ENCODE assay signal across 7 mouse cellular contexts in the genomic region with DNA sequence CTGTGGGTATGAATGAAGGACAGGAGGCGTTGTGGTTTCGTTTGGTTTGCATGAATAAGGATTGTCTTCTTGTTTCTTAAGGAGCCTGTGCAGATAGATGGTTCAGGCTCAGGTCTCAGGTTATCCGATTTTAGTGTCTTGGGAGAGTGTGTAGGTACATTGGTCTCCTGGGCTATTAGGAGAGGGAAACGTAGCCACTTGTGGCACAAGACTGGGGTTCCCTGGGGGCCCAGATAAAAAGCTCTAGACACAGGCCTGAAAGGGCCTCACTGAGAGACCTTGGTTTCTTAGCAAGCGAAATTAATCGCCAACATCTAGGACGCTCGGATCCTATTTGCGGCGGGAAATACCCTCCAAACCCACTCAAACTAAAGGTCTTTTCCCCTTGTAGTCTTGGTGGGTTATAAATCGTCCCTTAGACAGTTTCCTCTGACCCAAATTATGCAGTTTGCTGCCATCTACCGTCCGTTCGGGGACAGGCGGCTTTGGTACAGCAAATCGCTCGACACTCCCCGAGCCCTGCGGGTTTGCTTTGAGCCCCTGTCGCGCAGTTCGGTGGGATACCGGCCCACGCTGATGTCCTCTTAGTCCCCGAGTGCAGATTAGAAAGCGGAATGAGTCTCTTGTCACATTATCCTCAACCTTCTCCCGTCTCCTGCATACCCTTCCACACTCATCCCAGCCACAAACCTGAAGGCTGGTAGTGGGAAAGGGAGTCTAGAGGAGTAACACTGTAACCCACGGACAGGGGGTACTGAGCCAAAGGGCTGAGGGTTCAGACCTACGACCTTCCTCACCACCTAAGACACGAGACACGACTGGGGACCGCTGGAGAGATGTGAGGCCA. TPM values are rescaled to one million over a fixed set of nuclear protein-coding genes. Genes with fewer than 3 reads are reported as not detected.
DNase-seq lines count a peak whose midpoint lies in the region; ATAC-seq and TF ChIP-seq lines count a peak whose summit lies in the region.

No protein-coding gene starts in this region.

- H3K4me3 ChIP-seq in lung, adult 2 months (replicated peaks; ENCODE audit: extremely low read depth, low read depth, low read length): peak overlapping the region; percentile 34

- WGBS in lung, adult 2 months: 2% methylated on average over 32 of the region's 32 CpGs

- peak; percentile 78 for ATAC-seq in granulocyte monocyte progenitor cell, adult 5-6 weeks (replicated peaks; ENCODE audit: poor library complexity, severe bottlenecking)

- peaks cover 4% of the 10 kb centered on the region; the same call in 1 of the 2 replicates for H3K4me1 ChIP-seq in lung, adult 2 months (ENCODE audit: control insufficient read depth, insufficient read depth, low read length)

- peak; percentile 44 to 65 for DNase-seq in right cerebral cortex, adult 2 months (ENCODE audit: low spot score in 2 of 2)
- no peak for DNase-seq in right cerebral cortex, postnatal 25 days
- peak; percentile 91 for DNase-seq in adrenal gland, postnatal 10 days
- DNase-seq in kidney, adult 18-20 months: peak; percentile 95
- DNase-seq in lung, adult 2 months: peak; percentile 71
- peak; percentile 43 to 62 for DNase-seq in right cerebral cortex, postnatal 10 days (ENCODE audit: low spot score in 2 of 2)

- no peak for TF ChIP-seq POLR2A in lung, adult 2 months (IDR thresholded peaks at IDR 0.05; ENCODE audit: borderline replicate concordance, extremely low read depth, low read depth, low read length)

- peak; percentile 80 for TF ChIP-seq CTCF in lung, adult 2 months (IDR thresholded peaks at IDR 0.05; ENCODE audit: insufficient read depth, low read length)

RNA-seq across cellular contexts. Expression of gene Hoxb6, which starts 2.2 kb away (rescaled TPM):
- 10 to 100 TPM; 23.6 to 29.8 TPM for total RNA-seq in adrenal gland, postnatal 10 days (2021)
- not detected in 2 replicates for total RNA-seq in granulocyte monocyte progenitor cell, adult 5-6 weeks (2014; fragmentation: Nextera tagmentation)
- total RNA-seq in granulocyte monocyte progenitor cell, adult 5-6 weeks (2017): not detected in 2 replicates
- polyA plus RNA-seq in lung, adult 2 months (2012; rRNA removed): 8.1 and 8.2 TPM in 2 replicates

RNA-seq across cellular contexts. Expression of gene Hoxb7, which starts 8.0 kb away (rescaled TPM):
- total RNA-seq in adrenal gland, postnatal 10 days (2021): 10 to 100 TPM; 27.3 to 27.7 TPM
- total RNA-seq in granulocyte monocyte progenitor cell, adult 5-6 weeks (2014; fragmentation: Nextera tagmentation): not detected in 2 replicates
- not detected in 2 replicates for total RNA-seq in granulocyte monocyte progenitor cell, adult 5-6 weeks (2017)
- 0.52 and 1.1 TPM in 2 replicates for polyA plus RNA-seq in lung, adult 2 months (2012; rRNA removed)

RNA-seq across cellular contexts. Expression of gene Hoxb5, which starts 8.7 kb away (rescaled TPM):
- 10 to 100 TPM; 12.1 to 17.1 TPM for total RNA-seq in adrenal gland, postnatal 10 days (2021)
- total RNA-seq in granulocyte monocyte progenitor cell, adult 5-6 weeks (2014; fragmentation: Nextera tagmentation): not detected in 2 replicates
- 0.05 TPM in 1 of 2 replicates, not detected in the other for total RNA-seq in granulocyte monocyte progenitor cell, adult 5-6 weeks (2017)
- 12.1 and 15.6 TPM in 2 replicates for polyA plus RNA-seq in lung, adult 2 months (2012; rRNA removed)

RNA-seq across cellular contexts. Expression of gene Hoxb8, which starts 12.8 kb away (rescaled TPM):
- 10 to 100 TPM; 38.5 to 44.0 TPM for total RNA-seq in adrenal gland, postnatal 10 days (2021)
- total RNA-seq in granulocyte monocyte progenitor cell, adult 5-6 weeks (2014; fragmentation: Nextera tagmentation): not detected in 2 replicates
- total RNA-seq in granulocyte monocyte progenitor cell, adult 5-6 weeks (2017): not detected in 2 replicates
- 0.18 and 0.44 TPM in 2 replicates for polyA plus RNA-seq in lung, adult 2 months (2012; rRNA removed)

RNA-seq across cellular contexts. Expression of gene Hoxb9, which starts 23.2 kb away (rescaled TPM):
- total RNA-seq in adrenal gland, postnatal 10 days (2021): 10 to 100 TPM; 55.7 to 73.6 TPM
- not detected in 2 replicates for total RNA-seq in granulocyte monocyte progenitor cell, adult 5-6 weeks (2014; fragmentation: Nextera tagmentation)
- not detected in 2 replicates for total RNA-seq in granulocyte monocyte progenitor cell, adult 5-6 weeks (2017)
- polyA plus RNA-seq in lung, adult 2 months (2012; rRNA removed): 0.14 TPM in 1 of 2 replicates, not detected in the other

Comparison
In these comparisons a context has a peak if more than half of its experiments do, and no peak if none do; other contexts are left out.
1. RNA of gene Hoxb6, which starts 2.2 kb away (total RNA-seq): 23.6 to 29.8 TPM in adrenal gland, postnatal 10 days; not detected in granulocyte monocyte progenitor cell, adult 5-6 weeks; every median in the first group is over 10 times any median in the second.
2. RNA of gene Hoxb7, which starts 8.0 kb away (total RNA-seq): 27.3 to 27.7 TPM in adrenal gland, postnatal 10 days; not detected in granulocyte monocyte progenitor cell, adult 5-6 weeks; every median in the first group is over 10 times any median in the second.
3. RNA of gene Hoxb5, which starts 8.7 kb away (total RNA-seq): 12.1 to 17.1 TPM in adrenal gland, postnatal 10 days; 0.05 TPM in granulocyte monocyte progenitor cell, adult 5-6 weeks; every median in the first group is over 10 times any median in the second.